Mouse (Mus musculus) lung, postnatal 4 days (tissue): ENCODE measurements at regions not wholly inside any gene's neighbourhood (a gene's known extent, or its start where the extent isn't known, plus 50 kb on each side); places are given as distances from the start of the nearest gene placed in this dataset.

Experiments used
- DNase-seq, 2 experiments: peaks; one replicate each; pipeline ENCODE4 v3.0.0; 2021

DNA sequence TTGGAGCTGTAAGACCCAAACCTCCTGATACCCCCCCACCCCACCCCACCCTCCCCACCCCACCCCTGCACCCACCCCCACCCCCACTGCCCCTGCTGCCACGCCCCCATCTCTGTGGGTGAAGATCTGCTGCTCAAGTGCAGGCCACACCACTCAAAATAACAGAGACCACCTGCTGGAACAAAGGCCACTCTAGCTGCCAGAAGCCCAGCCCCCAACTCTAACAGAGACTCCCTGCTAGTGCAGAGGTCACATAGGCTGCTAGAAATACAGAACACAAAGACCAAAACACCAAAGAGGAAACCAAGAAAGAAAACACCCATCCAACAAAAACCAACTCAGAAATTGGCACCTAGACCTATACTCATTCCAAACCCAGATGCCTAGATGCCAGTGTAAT is 58.9 kb downstream of the Olfr267 start:
- no peak for DNase-seq

DNA sequence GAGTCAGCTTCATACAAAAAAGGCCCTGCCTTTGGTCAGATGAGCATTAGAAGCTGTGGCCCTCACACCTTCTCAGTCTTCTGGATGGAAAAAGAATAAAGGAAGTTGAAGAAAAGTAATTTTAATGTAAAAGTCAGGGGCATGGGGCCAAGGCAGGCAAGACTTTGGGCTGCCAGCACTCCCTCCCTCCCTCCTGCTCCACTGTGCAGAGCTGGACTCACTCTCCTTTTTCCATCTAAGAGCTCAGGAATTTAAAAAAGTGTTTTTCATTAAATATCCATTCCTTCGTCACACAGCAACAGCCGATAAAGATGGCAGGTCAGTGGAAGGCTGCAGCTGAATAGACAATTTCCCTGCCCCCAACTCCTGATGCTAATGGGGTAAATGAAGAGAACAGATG is 61.1 kb downstream of the Olfr267 start:
- DNase-seq, result no peak

GRCm38 (mm10) chr4:58722772-58723171 is 64.7 kb downstream of the Olfr267 start:
- DNase-seq, result peak; percentile 17 to 29

- DNase-seq, result no peak
These were observed 66.8 kb downstream of the Olfr267 start for GRCm38 (mm10) chr4:58720682-58721081.

DNA sequence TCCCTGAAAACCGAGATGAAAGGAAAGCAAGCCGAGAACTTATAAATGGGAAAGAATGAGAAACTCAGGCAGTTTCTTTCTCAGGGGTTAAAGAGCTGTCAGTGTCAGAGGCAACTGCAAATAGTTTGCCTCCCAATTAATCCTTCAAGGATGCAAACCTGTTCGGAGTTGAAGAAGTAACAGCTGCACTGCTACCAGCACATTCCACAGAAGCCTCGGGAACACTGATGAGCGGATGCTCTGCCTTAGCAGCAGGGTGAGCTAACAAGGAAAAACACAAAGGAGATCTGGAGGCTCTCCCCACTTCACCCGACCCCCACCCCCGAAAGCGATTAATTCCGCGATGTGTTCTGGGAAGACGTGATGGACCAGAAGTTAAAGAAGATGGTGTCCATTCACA is 71.1 kb downstream of the Olfr267 start:
- DNase-seq, result no peak

DNA sequence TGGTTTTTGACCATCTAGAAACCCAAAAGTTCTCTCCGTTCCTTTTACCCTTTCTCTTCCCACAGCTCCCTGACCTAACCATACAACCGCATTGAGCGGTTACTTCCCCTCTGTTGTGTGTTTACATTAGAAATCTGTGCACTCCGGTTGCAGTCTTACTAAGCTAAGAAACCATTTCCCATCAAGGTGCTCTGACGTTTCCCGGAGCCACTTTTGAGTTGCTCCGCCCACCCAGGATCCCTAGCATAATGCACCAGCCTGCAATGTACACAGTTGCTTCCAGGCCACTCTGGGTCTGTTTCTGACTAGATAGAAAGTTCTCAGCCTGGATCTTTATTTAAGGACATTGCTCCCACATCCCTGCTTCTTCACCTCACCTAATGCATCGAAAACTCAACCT is 71.7 kb downstream of the Olfr267 start:
- DNase-seq, result no peak

GRCm38 (mm10) chr4:58714221-58714620 is 73.3 kb downstream of the Olfr267 start:
- DNase-seq, result peak; percentile 12 to 39

GRCm38 (mm10) chr4:58712875-58713274 is 74.6 kb downstream of the Olfr267 start:
- no peak for DNase-seq

- DNase-seq, result no peak
These were observed 75.3 kb downstream of the Olfr267 start for GRCm38 (mm10) chr4:58712166-58712565.

DNA sequence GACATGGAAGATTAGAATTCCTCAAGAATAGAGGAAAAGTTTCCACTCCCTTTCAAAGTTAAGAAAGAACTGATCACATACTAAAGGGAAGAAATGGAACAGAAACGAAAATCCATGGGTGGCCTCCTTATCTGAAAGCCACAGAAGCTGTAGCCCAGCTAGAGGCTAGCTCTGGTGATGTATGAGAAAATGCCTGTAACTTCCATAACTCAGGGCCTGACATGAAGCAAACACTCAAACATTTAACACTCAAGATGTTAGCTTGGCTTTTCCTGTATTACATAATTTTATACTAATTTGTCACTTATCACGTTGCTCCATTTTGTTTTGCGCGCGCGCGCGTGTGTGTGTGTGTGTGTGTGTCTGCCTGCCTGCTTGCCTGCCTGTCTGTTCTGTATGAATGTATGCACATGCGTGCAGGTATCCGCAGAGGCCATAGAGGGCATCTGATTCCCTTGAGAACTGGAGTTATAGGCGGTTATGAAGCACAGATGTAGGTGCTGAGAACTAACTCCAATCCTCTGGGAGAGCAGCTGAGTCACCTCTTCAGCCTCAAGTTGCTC is 88.2 kb downstream of the Olfr267 start:
- peak; percentile 22 to 51 for DNase-seq

DNA sequence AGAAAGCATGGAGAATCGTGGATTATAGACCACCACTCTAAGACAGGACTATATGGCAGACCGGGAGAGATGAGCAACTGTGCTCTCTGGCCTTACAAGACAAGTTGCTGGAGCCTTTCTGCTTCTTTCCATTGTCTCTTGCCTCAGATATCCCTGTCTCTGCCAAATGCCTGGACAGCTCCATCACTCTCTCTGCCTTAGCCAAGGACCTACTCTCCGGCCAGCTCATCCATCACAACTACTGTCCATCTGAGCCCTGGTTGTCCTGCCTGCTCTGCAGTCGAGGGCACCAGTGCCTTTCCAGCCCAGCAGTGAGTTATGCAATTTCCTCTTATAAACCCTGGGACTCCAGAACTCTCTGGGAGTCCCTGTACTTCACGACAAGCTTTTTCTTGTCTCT is 88.7 kb downstream of the Olfr267 start:
- DNase-seq, result peak; percentile 43 to 75

- DNase-seq, result peak; percentile 15 to 31
These were observed 90.8 kb downstream of the Olfr267 start for GRCm38 (mm10) chr4:58696684-58697083.

- no peak for DNase-seq
These were observed 92.2 kb downstream of the Olfr267 start for GRCm38 (mm10) chr4:58695281-58695680.

- no peak for DNase-seq
These were observed 94.5 kb downstream of the Olfr267 start for GRCm38 (mm10) chr4:58693018-58693417.

DNA sequence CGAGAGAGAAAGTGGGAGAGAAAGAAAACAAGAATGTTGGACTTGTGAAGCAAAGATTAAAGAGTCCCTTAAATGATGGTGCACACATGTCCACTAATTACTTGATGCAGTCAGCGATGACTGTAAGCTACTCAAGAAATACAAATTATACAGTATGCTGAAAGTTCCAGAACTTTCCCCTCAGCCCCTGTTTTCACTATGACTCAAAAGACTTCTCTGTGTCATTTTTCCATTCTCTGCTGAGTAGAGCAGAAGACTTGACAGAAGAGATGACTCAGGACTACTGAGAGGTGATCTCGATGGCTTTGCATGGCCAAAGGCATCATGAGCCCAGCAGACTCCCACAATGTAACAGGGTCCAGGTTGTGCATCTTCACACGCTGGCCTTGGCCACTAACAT is 105.6 kb downstream of the Olfr267 start:
- DNase-seq, result no peak

- DNase-seq, result no peak
These were observed 109.7 kb downstream of the Olfr267 start for GRCm38 (mm10) chr4:58677701-58678385.

DNA sequence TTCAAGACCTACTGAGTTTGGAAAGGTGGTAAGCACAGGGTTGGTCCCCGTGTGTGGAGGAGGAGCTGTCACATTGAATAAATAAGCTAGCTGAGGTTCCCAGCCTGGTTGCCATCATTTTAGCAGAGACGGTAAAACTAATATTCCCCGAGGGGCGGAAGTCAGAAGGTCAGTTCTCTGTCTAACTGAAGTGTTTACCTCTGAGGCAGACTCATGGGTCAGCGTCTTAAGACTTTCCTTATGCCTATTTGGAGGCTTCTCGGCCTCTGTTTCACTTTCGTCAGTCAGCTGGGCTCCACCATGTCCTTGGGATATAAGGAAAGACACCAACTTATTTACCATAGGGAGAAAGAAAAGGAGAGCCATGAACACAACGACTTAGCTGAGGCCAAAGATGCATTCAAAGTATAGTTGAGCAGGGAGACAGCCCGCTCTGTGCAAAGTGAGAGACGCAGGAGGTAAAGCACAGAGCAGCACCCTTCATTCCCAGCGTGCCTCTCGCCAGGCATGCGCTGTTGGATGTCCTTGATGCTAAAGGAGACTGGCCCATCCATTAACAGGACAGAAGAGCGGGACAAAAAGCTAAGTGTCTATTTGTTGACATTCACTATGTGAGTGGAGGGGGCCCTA is 116.0 kb downstream of the Olfr267 start:
- DNase-seq, result no peak

GRCm38 (mm10) chr4:58670906-58671250 is 116.6 kb downstream of the Olfr267 start:
- DNase-seq, result no peak

DNA sequence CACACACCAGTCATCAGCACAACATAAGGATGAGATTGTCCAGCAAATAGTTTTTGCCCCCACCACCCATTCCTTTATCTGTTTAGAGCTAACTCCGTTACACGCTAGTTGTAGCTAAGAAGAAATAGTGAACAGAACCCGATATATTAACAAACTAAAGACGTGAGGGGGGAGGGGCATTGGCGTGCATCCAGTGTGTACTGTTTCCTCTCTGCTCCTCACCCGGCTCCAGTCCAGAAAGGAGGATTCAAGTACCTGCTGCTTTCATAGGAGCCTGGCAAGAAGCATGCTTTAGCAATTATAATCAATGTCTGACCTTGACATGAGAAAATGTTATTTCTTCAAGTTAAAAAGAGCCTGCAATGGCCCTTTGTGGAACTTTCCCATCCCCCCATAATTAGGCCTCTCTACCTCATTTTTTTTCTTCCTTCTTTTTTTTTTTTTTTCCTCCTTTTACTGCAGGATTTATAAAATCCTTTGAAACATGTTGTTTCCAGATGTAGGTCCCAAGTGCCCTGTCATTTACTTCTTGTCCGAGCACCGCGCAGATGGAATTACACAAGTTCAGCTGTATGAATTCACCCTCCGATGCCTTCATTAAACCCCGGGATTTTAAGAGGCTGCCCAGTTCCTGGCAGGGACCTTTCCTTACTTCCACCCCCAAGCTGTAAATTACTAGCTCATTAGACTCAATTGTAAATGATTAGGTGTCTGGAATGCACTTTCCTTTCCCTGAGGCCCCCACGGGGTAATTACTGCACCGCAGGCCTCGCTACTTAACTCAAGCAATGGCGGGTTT is 116.6 kb upstream of the Lpar1 start:
- DNase-seq, result peak; percentile 26 to 31

DNA sequence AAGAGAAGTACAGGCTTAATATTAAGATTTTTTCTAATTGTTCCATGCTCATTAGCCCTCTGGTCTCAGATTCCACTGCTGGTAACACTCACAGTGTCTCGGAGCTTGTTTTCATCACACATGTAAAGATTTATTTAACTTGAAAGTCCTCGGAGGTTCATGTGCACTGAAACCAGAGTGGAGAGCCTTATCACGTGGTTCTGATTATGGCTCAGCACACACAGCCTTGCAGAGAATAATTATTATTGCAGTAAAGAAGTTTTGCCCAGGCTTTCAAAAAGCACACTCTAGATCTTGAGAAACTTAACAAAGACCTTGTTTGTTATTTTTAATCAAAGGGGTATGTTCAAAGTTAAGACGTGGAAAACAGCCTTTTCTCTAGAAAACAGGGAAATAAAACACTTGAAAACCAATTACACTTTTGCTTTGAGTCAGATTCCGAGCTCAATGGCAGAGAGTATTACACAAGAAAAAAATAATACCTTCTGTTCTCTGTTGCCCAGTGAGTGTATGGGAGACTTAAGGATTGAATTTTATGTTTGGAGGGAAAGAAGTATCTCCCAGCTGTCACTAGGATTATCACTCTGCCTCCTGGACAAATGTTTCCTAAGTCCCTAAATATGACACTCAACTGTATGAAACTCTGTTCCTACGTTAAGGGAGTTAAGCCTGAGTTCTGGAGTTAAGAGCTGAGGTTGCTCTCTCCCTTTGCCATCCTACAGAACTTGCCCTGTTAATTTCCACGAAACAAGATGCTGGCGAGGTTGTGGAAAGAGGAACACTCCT is 114.9 kb upstream of the Lpar1 start:
- DNase-seq, result no peak

GRCm38 (mm10) chr4:58663628-58664205 is 110.0 kb upstream of the Lpar1 start:
- DNase-seq, result no peak

DNA sequence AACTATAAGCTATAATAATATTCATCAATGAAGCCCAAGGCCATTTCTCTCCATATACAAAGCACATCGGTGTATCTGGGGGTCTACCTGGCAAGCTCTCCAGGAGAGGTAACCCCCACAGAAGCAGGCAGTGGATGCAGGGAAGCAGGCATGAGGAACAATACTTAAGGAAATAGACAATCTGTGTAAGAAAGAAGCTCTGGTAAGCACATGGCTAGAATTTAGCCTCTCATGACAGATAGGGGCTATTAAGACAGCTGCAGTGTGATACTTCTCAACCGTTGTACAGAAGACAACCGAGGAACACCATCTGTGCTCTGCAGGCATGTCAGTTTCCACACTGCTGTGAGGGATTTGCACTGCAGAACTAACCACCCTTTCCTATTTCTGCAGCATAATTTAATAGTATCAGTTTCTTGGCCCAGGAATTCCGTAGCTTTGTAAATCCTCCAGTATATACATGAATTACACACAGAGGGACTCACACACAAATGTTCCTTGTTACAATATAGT is 108.1 kb upstream of the Lpar1 start:
- DNase-seq, result no peak
